Mouse (Mus musculus) G1E-ER4 (cell line): ENCODE measurements around the gene Mcee. TPM values are rescaled to one million over a fixed set of nuclear protein-coding genes. Genes with fewer than 3 reads are reported as not detected.

ENCODE experiments used
- GATA1 ChIP-seq: IDR thresholded peaks from one replicate; pipeline ENCODE4 v1.8.0; 2012; ENCODE audit warnings: low read length, inconsistent platforms
- polyA plus RNA-seq: library from polyadenylated mRNA; stranded (reverse); fragments of >175 nt; gene quantifications from 2 replicates; pipeline ENCODE4 v1.2.3, GENCODE M21; 2012

The Mcee gene
- polyA plus RNA-seq, 1 experiment = 2.1 TPM

DNA sequence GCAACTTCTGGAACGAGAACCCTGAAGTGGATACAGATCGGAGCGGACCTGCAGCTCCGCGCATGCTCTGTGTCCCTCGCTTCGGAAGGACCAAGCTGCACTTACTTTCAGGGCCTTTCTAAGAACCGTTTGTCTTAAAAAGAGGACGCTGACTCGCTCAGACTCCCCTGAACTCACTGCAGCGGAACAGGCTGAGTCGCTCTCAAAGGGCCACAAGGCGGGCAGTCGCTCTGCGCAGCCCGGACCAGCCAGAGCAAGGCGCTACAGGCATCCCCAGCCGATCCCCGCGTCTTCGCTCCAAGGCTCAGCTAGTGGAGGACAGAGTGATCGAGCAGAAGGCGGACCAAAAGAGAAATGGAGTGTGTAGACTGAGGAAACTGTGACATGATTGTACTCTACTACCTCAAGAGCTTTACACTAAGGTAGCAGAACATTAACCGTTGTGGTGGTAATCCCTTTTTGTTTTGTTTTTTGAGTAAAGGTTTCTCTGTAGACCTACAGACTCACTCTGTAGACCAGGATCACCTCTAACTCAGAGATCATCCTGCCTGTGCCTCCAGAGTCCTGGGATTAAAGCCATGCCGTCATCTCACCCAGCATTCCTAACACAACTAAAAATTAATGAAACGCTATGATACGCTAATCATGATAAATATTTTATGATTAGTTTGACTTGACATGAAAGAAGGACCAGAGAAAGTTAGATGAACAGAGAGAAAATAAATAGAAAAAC, 18.4 kb upstream of the Mcee start, which contains the start of gene Fan1:
Fan1 (minus strand) TSS at position 266 of the 733 bp plus-strand sequence.
- no peak for TF ChIP-seq GATA1

DNA sequence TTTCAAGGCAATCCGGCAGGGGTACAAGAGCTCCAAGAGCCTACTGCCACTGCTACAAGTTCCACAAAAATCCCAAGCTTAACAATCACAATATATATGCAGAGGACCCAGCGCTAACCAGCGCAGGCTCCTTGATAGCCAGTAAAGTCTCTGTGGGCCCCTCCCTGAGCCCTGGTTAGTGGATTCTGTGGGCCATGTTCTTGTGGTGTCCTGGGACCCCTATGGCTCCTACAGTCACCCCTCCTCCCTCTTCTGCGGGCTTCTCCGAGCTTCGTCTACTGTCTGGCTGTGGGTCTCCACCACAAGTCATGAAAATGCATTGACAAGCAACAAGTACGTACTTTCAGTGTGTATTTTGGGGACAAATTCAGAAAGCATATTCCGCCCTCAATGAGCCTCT, 928 bp upstream of the Mcee start:
- no peak for TF ChIP-seq GATA1

GRCm38 (mm10) chr7:64392819-64393151, 378 bp downstream of the Mcee start:
- no peak for TF ChIP-seq GATA1

GRCm38 (mm10) chr7:64400725-64401124, 8.3 kb downstream of the Mcee start:
- no peak for TF ChIP-seq GATA1

GRCm38 (mm10) chr7:64402452-64402851, 10.0 kb downstream of the Mcee start:
- TF ChIP-seq GATA1 = no peak

GRCm38 (mm10) chr7:64403989-64404388, 11.6 kb downstream of the Mcee start:
- no peak for TF ChIP-seq GATA1

- no peak for TF ChIP-seq GATA1
These were observed 32.5 kb downstream of the Mcee start for GRCm38 (mm10) chr7:64424861-64425260.

DNA sequence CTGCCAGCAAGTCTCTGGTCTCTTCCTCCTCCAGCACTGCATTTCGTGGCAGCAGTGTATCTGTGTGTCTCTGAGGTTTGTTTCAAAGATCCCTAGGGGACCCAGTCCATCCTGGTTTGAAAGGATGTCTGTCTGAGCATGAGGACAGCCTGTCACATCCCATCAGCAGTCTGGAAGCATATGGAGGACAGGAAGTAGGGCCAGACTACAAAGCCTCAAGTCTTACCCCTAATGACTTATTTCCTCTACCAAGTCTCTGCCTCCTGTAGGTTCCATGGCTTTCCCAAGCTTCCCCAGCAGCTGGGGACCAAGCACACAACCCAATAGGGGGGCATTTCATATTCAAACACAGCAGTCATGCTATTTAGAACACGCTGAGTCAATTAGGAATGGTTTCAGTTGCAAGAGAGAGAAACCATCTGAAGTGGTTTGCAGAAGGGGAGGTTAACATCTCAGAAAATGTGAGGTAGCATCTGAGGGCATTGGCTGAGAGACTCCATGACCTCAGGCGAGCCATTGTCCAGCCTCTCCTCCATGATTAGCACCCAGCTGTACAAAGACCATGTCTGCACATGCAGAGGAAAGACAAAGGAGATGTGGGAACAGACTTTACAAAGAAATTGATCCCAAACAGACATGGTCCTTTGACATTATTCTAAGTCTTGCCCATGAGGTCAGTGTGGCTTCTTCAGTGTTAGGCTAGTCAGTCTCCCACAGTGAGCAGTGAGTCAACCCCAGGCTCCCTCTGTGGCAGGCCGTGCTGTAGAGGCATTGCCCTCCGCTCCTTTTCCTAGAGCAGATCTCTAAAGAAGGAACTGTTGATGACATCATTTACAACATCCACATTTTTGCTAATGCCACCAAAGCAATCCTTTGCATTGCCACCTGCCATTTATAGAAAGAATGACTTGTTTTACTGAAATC, 47.5 kb downstream of the Mcee start:
- no peak for TF ChIP-seq GATA1

GRCm38 (mm10) chr7:64440519-64440918, 48.1 kb downstream of the Mcee start:
- no peak for TF ChIP-seq GATA1

- no peak for TF ChIP-seq GATA1
These were observed 58.2 kb downstream of the Mcee start for GRCm38 (mm10) chr7:64450631-64451030.

DNA sequence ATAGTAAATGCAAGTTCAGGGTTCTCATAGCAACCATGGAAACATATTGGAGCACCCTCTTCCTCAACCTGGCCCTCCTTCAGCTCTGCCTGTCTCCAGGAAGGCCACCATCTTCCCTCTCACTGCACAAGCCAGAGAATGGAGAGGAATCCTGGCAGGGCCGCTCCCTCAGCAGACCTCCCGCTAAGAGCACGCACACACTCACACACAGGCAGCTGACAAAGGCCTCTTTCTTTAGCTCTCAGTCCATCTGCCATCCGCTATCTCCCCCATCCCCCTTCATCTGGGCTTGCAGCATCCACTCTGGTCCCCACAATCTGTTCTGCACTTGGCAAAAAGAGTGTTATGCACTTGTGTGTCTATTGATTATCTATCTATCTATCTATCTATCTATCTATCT, 59.0 kb downstream of the Mcee start:
- TF ChIP-seq GATA1 = no peak

DNA sequence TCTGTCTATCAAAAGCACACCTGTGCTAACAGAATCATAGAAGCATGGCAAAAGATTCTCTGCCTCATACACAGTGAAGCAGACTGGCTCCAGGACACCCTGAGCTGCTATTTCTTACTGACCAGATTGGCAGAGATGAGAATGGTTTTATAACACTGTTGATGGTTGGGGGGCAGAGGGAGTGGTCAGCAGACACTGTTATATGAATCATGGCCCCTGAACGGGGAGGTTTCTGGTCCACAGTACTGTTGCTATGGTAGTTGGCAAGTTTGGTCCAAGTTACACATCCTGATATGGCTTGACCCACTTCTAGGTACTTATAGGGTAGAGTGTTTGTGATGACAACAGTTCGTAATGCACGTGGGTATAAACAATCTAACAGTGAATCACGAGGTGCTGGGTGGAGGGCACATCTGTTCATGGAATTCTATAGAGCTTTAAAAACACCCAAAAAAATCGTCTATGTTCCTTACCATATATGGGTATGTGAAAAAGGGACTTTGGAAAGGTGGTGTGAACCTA, 59.5 kb downstream of the Mcee start:
- TF ChIP-seq GATA1 = no peak

GRCm38 (mm10) chr7:64452471-64453222, 60.2 kb downstream of the Mcee start:
- TF ChIP-seq GATA1 = no peak

DNA sequence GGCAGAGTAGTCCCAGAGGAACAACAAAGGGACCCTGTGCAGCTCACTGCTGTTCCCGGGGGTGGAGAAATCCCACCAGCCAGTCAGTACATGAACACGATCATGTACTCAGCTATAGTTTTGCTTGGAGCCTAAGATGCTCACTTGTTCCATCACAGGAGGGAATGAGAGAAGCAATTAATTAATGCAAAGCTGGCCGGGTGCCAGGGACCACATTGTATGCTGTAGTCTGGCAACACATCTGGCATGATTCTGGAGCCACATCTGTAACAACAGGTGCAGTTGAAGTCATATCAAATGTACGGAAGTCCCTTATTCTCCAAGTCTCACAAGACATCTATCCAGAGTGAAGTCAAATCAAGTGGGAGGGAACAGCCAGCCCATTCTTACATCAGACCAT, 63.8 kb downstream of the Mcee start:
- no peak for TF ChIP-seq GATA1

DNA sequence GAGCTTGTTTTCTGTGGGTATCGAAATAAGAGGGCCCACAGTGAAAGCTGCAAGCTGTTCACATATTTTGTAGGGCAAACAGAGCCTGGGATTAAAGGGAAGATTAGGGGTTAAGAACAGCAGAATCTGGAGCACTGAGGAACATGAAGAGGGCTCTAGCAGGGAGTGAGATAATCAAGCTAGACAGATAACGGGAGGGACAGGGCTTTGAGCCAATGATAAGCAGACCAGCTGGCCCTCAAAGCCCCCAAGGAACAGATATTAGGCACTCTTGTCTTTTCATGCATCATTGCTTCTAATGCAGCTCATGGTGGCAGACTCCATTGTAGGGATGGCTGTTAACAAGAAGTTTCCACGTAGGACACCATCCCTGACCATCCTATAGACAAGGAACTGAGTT, 64.3 kb downstream of the Mcee start:
- no peak for TF ChIP-seq GATA1

- TF ChIP-seq GATA1 = no peak
These were observed 65.4 kb downstream of the Mcee start for GRCm38 (mm10) chr7:64457811-64458210.

Other genes with a start within 250 kb of the Mcee start
- gene Trpm1, start 238.8 kb upstream of the Mcee start, polyA plus RNA-seq = not detected in 2 replicates
- 3.2 and 3.3 TPM in 2 replicates for gene Mtmr10, start 105.0 kb upstream of the Mcee start, polyA plus RNA-seq
- 2.4 and 2.9 TPM in 2 replicates for gene Fan1, start 18.5 kb upstream of the Mcee start, polyA plus RNA-seq
- gene Mphosph10, start 339 bp upstream of the Mcee start, polyA plus RNA-seq = 7.4 and 8.8 TPM in 2 replicates
- not detected in 2 replicates for gene Apba2, start 109.1 kb downstream of the Mcee start, polyA plus RNA-seq